Mouse (Mus musculus): Measurements from ENCODE around the gene Stra6. TPM values are rescaled to one million over a fixed set of nuclear protein-coding genes. Genes with fewer than 3 reads are reported as not detected.

Stra6 gene
- polyA plus RNA-seq (2014; fragmentation: Illumina TruSeq; extraction: RNeasy Lipid Tissue Mini Kit (QIAGEN cat#74804); ENCODE audit: low replicate concordance): not detected

GRCm38 (mm10) chr9:58063531-58063930 lies at the start of gene Stra6:
Stra6 (plus strand) TSS chr9:58063788.

GRCm38 (mm10) chr9:58118671-58119070 lies 55.1 kb downstream of the Stra6 start, which contains the start of gene Ccdc33:
Ccdc33 (minus strand) TSS chr9:58118823.

Other genes with a start within 250 kb of the Stra6 start
- 3.3 TPM for gene Arid3b, start 227.0 kb upstream of the Stra6 start, polyA plus RNA-seq (2014; fragmentation: Illumina TruSeq; extraction: RNeasy Lipid Tissue Mini Kit (QIAGEN cat#74804); ENCODE audit: low replicate concordance)
- 23.2 TPM for gene Ubl7, start 152.8 kb upstream of the Stra6 start, polyA plus RNA-seq (2014; fragmentation: Illumina TruSeq; extraction: RNeasy Lipid Tissue Mini Kit (QIAGEN cat#74804); ENCODE audit: low replicate concordance)
- 1.0 TPM for gene Sema7a, start 123.7 kb upstream of the Stra6 start, polyA plus RNA-seq (2014; fragmentation: Illumina TruSeq; extraction: RNeasy Lipid Tissue Mini Kit (QIAGEN cat#74804); ENCODE audit: low replicate concordance)
- not detected for gene Cyp11a1, start 57.4 kb upstream of the Stra6 start, polyA plus RNA-seq (2014; fragmentation: Illumina TruSeq; extraction: RNeasy Lipid Tissue Mini Kit (QIAGEN cat#74804); ENCODE audit: low replicate concordance)
- gene Ccdc33, start 55.0 kb downstream of the Stra6 start, polyA plus RNA-seq (2014; fragmentation: Illumina TruSeq; extraction: RNeasy Lipid Tissue Mini Kit (QIAGEN cat#74804); ENCODE audit: low replicate concordance): not detected
- 0.67 TPM for gene Islr, start 140.5 kb downstream of the Stra6 start, polyA plus RNA-seq (2014; fragmentation: Illumina TruSeq; extraction: RNeasy Lipid Tissue Mini Kit (QIAGEN cat#74804); ENCODE audit: low replicate concordance)
- not detected for gene Islr2, start 140.5 kb downstream of the Stra6 start, polyA plus RNA-seq (2014; fragmentation: Illumina TruSeq; extraction: RNeasy Lipid Tissue Mini Kit (QIAGEN cat#74804); ENCODE audit: low replicate concordance)
- gene Pml, start 186.0 kb downstream of the Stra6 start, polyA plus RNA-seq (2014; fragmentation: Illumina TruSeq; extraction: RNeasy Lipid Tissue Mini Kit (QIAGEN cat#74804); ENCODE audit: low replicate concordance): 3.6 TPM
- gene Stoml1, start 189.4 kb downstream of the Stra6 start, polyA plus RNA-seq (2014; fragmentation: Illumina TruSeq; extraction: RNeasy Lipid Tissue Mini Kit (QIAGEN cat#74804); ENCODE audit: low replicate concordance): 6.9 TPM
- 0.19 TPM for gene Loxl1, start 249.4 kb downstream of the Stra6 start, polyA plus RNA-seq (2014; fragmentation: Illumina TruSeq; extraction: RNeasy Lipid Tissue Mini Kit (QIAGEN cat#74804); ENCODE audit: low replicate concordance)

All from small intestine, adult 10 weeks (tissue).